Mouse (Mus musculus) right cerebral cortex, adult 2 months (tissue): ENCODE results near the gene Pdia4.
"Not testable (repeated sequence)": the region's sequence is repeated elsewhere in the genome, so short reads cannot be mapped to it uniquely, and the experiment has no call there.

Experiments used
- DNase-seq, 2 experiments: peaks; one replicate each; pipeline ENCODE4 v3.0.0; 2021 to 2022; ENCODE audit warnings: low spot score in 2 of 2

Gene Pdia4

DNA sequence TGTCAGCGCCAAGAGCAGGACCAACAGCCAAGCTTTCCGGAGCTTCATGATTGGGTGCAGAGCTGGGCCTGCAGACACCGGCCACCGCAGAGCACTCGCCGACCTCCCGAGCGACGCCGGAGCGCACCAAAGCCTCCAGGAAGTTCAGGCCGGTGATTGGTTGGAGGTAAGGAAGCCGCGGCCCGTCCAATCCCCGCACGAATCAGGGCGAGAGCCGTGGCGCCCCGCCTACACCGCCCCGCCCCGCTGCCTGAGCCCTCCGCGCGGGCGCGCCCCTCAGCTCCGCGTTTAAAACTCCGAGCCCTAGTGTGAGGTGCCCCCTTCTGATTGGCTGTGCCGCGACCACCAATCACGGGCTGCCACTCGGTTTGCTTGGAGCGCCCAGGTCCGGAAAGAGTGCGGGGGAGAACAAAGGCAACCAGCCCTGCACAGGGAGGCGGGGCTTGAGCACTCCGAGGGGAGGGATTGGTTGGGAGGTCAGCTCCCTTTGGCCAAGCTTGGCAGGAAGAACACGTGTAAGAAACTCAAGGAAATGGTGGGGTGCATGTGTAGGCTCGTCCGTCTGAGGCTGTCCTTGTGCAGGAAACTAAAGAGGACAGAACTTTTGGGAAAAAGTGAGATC lies at the start of gene Pdia4:
Gene Pdia4, minus strand, starts transcription at position 174 of the 622 bp plus-strand sequence.
- peak; percentile 98 for DNase-seq

- DNase-seq, result not testable (repeated sequence)
These were observed 44.5 kb upstream of the Pdia4 start for GRCm38 (mm10) chr6:47857729-47858128.

DNA sequence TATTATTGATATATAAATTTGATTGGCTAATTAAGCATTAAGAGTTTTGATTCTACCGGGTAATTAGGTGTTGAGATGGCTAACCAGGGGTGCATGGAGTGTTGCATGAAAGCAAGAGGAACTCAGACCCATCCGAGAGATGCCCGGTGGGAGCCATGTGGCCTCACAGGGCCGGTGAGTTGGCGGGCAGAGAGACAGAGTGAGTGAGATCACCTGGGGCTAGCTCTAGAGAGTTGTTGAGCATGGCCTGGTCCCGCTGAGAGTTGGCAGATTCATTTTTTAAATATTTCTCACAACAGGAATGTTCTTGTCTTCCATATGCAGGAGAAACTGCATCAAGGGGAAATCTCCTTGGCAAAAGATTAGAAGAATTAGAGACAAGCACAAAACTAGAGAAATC lies 44.0 kb upstream of the Pdia4 start:
- DNase-seq, result no peak

DNA sequence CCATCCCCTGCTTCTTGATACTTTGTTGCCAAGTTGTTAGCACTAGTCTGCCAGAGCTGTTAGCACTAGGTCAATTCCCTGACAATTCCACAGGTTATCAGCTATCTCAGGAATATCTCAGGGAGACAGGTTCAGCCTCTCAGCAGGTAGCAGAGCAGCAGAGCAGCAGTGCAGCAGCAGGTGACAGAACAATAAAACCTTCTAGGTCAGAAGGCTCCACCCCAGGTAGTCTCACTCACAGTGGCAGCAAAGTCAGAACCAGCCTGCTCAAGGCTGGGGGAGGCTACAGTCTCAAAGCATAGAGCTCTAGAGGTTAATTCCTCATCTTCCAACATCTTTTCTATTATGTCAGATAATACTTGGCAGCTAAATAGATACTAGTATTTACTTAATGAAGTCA lies 32.5 kb upstream of the Pdia4 start:
- no peak for DNase-seq

DNA sequence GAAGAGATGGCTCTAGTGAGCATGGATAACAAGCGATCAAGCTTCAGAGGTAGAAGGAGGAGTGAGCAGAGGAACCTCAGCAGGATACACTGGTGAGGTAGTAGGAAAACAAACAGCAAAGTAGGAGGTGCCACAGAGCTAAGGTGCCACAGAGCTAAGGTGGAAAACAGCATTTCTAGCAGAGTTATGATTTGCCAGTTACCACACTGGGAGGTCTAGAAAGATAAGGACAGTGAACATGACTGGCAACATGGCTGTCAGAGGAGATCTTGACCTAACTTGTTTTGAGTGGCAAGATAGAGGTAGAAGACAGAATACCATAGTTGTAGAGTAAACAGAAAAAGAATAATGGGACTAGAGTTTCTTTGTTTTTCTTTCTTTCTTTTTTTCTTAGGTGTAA lies 29.1 kb upstream of the Pdia4 start:
- no peak for DNase-seq

GRCm38 (mm10) chr6:47841831-47842230 lies 28.6 kb upstream of the Pdia4 start:
- DNase-seq, result no peak

GRCm38 (mm10) chr6:47841077-47841476 lies 27.8 kb upstream of the Pdia4 start:
- DNase-seq, result no peak

- DNase-seq, result no peak
These were observed 24.4 kb upstream of the Pdia4 start for GRCm38 (mm10) chr6:47837630-47838029.

DNA sequence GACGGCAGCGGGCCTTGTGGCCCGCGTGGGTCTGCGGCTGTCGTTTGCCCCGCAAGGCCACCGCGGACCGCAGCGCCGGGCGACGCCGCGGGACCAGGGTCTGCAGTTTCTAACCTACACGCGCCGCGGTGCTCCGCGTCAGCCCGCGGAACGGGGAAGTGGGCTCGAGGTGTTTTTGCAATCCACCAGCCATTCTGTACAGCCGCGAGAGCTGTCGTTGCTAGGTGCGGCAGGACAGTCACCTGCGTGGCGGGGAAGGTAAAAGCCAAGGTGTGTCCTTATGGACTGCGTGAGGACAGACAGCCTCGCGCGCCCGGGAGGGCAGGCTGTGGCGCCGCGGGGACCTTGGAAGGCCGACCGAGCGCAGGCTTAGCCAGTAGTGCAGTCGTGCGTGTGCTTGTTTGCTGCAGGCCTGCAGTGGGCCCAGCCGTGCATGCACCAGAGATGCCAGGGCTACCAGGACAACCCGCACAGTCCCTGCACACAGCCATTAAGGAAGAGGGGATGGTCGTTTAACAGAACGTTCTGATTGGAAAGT lies 22.8 kb upstream of the Pdia4 start:
- DNase-seq, result peak; percentile 49 to 66

GRCm38 (mm10) chr6:47835482-47835983 lies 22.3 kb upstream of the Pdia4 start, which contains the start of gene Zfp398:
Gene Zfp398 (plus strand): TSS chr6:47835661.
- DNase-seq, result peak; percentile 94 to 95

DNA sequence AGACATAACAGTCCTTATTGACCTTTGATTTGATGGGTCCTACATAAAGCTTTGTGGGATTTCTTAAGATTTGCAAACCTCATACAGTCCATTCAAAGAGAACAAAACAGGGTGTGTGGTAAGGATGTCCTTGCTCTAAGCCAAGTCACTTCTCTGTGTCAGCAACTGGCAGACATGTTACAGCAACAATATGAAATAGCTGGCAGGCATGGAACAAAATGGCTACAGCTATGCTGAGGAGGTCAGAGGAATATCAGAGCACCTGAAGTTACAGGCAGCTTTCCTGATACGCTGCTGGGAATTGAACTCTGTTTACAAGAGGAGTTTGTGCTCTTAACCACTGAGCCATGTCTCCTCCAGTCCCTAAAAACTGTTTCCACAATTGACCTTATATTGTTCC lies 19.0 kb upstream of the Pdia4 start:
- no peak for DNase-seq

GRCm38 (mm10) chr6:47830104-47831078 lies 17.2 kb upstream of the Pdia4 start, which contains the start of gene Zfp786:
Gene Zfp786 (minus strand): TSS chr6:47830867.
- DNase-seq, result peak; percentile 93 to 94

- DNase-seq, result no peak
These were observed 15.7 kb upstream of the Pdia4 start for GRCm38 (mm10) chr6:47828950-47829349.

GRCm38 (mm10) chr6:47827462-47827861 lies 14.2 kb upstream of the Pdia4 start:
- DNase-seq, result no peak

GRCm38 (mm10) chr6:47824241-47824640 lies 11.0 kb upstream of the Pdia4 start:
- no peak for DNase-seq

DNA sequence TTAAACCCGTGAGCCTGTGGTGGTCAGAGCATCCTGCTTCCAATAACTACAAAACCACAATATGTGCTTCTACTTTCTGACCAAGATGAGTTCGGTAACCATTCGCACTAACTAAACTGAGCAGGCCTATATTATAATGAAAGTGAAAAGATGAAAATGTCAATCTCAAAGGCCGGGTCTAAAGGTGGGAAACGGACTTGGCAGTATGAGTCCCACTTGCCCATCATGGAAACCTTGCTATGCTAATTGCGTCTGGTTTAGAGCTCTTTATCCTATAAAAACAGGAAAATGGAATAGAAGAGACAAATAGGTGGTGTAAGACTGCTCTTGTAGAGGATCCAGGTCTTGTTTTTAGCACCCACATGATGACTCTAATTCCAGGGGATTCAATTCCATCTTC lies 8.5 kb upstream of the Pdia4 start:
- no peak for DNase-seq

GRCm38 (mm10) chr6:47821236-47821635 lies 8.0 kb upstream of the Pdia4 start:
- no peak for DNase-seq

DNA sequence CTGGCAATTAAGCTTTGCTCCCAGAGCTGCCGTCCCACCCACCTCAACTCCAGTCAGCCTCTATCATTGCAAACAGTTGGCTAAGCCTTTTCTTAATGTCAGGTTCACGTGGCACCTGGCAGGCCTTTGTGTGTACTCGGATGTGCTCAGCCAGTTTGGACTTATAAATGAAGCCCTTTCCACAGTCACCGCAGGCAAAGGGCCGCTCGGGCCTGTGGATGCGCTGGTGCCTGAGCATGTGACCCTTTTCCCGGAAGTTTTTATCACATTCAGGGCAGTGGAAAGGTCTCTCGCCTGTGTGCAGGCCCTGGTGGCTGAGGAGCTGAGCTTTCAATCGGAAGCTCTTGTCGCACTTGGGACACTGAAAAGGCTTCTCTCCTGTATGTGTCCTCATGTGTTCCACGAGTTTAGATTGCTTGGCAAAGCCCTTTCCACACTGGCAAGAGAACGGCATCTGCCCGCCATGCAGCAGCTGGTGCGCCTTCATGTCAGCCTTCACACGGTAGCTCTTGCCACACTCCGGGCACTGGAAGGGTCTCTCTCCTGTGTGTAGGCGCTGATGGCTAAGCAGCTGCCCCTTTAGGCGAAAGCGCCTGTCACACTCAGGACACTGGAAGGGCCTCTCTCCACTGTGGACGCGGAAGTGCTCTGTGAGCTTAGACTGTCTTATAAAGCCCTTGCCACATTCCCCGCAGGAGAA lies 6.5 kb upstream of the Pdia4 start:
- no peak for DNase-seq

DNA sequence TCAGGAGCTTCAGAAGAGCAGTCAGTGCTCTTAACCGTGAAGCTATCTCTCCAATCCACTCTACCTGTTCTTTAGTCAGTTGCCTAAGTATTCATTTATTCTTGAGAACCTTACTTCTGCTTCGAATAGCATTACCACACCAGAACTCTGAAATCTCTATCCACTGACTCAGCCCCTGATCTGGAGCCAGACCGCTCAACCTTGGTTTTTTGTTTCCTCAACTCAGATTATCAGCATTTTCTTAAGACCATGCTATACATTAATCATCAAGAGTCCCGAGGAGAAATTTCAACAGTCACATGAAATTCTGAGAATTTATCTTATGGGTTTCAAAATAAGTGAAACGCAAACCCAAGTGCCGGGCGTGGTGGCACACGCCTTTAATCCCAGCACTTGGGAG lies 5.5 kb upstream of the Pdia4 start:
- no peak for DNase-seq

GRCm38 (mm10) chr6:47816151-47816550 lies 2.9 kb upstream of the Pdia4 start:
- no peak for DNase-seq

DNA sequence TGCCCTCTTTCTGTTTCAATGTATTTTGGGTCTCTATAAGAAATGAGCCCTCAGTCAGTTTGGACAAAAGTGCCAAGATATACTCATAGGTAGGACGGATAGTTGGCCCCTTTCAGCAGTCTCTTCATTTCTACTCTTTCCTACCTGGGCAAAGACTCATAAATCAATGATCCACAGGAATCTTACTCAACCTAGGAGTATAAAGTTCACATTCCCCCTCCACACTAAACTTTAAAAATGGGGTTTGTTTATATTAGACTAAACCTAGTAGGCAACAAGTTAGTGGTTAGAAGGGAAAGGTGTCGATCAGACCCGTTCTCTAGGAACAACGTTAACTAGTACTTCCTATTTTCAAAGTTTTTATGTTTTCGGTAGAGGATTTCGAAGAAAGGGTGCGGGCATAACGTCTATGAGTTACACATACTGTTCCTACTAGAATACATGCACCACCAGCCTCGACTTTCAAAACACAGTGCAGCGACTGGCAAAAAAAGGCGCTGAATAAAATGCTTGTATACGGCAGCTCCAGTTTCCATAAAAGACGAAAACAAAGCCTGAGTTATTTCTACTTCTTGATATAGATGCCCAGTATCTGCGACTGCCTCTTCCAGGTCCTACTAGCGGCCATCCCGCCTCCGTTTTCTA lies 837 bp downstream of the Pdia4 start:
- no peak for DNase-seq
